Mouse (Mus musculus): ENCODE data around the gene Lnx1. TPM values are rescaled to one million over a fixed set of nuclear protein-coding genes. Genes with fewer than 3 reads are reported as not detected.

The Lnx1 gene
- total RNA-seq, 2 experiments from 2014 or later = 5.9 to 7.8 TPM

DNA sequence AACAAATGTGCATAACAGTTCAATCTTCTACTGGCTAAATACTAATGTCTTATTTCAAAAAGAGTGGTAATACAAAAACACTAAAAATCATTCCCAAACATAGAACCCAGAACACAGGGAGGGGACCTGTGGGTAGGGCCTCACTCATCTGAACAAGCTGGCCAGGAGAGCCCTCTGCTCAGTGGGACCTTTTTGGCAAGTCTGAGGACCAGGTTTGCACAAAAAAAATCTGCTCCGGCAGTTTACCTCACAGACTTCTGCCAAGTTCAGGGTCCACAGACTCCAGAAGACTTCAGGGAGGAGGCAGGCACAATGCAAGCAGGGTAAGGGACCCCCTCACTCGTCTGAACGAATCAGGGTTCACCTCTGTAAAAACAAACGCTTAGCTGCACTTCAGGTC lies 42.9 kb downstream of the Lnx1 start:
- intact Hi-C loops (cut with DNase I) = no loop called here
- no peak for DNase-seq

DNA sequence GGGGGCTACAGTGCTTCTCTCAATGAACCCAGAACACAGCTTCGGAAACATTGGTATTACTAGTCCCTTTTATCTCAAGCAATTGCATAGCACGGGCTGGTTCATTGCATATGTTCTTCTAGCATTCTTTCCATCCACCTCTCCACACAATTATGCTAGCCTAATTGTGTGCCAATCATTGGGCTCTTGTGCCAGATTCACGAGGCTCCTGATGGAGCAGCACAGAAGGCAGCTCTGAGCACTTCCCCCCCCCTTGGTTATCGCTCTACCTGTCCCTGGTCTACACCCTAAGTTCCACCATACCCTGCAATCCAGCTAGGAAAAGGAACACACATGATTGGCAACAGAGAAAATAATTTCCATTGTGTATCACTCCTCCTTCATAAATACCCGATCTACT lies 43.4 kb downstream of the Lnx1 start:
- intact Hi-C loops (cut with DNase I) = no loop called here
- DNase-seq = no peak

DNA sequence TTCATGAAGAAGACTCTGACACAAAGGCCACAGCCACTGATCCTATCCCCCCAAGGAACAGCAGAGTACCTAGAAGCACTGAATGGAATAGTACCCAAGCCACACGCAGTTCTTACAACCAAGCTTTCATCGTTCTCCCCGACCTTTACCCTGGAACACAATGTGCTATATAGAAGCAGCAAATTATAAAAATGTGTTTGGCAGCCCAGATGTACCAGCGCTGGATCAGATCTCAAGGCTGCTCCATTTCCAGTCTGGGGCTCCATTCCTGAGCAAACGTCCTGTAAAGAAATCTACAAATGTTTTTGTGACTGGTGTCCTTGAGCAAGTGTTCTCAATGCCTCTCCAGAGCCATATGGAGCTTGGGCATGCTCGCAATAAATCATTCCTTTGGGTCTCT lies 44.8 kb downstream of the Lnx1 start:
- no peak for DNase-seq
- intact Hi-C loops (cut with DNase I) = no loop called here

DNA sequence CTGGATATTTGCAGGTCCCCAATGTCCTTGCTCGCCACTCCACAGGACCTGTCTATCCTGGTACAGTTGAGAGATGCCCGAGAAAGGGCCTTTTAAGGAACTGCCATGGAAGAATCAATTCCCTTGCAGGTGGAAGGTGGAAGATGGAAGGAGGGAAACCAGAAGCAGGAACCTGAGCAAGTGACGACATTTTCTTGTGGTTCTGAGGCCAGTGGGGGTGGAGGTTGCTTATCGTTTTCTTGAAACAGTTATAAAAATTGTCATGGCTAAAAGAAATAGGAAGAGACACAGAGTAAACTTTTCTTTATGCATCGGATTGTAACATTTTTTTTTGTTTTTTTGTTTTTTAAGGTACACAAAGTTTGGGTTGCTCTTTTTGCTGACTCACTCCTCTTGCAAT lies 46.3 kb downstream of the Lnx1 start:
- intact Hi-C loops (cut with DNase I) = no loop called here

DNA sequence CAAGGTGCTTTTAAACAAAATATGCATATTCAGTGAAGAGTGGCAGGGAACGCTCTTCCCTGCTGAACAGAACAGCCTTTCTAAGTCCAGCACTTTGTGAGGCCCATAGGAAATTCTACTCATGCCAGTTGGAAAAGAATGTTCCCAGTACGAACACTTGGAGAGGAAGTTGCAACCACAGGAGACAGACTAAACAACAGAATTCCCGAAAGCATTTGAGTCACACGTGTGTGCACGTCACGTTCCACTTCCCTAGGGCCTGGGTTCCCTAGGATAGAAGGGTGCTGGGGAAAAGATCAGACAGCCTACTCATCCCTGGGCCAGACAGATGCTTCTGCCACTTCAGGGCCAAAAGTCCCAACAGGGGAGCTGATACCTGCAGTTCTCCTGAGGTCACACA lies 48.2 kb downstream of the Lnx1 start:
- intact Hi-C loops (cut with DNase I) = no loop called here
- DNase-seq = no peak

More for the DNA sequence above, 46.3 kb downstream of the Lnx1 start:
- DNase-seq = no peak

DNA sequence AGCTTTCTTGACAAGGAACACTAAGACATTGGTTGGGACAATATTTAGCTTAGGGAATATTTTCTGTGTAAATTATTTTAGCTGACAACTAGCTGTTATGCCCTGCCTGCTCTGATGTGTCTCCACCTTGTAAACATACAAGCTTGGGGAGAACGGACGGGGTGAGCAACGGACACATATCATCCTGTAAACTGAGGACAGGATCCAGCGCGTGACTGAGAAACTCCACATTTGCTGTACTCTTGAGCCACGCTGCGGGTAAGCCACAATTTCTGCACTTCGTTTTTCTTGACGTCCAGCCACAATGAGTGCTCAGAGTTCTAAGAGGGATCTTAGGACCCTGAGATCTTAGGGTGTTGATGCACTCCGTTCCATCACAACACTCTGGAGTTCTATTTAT lies 48.9 kb downstream of the Lnx1 start:
- DNase-seq = no peak
- intact Hi-C loops (cut with DNase I) = no loop called here

DNA sequence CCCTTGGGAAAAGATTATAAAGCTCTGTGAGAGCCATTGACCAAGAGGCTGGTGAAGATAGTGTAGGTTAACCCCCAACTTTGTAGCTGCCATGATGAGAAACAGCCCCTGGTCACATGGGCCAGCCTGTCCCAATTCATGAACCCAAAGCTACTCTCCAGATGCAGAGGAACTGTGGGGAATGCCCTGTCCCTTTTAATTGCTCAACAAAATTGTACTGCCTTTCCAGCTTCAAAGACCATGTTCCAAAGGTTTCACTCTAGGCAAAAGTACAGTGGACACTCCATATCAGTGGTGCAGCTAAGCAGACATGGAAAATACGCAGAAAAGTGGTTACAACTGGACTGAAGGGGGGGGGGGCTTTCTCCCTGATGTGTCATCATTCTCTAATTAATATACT lies 53.6 kb downstream of the Lnx1 start:
- intact Hi-C loops (cut with DNase I) = no loop called here
- DNase-seq = no peak

DNA sequence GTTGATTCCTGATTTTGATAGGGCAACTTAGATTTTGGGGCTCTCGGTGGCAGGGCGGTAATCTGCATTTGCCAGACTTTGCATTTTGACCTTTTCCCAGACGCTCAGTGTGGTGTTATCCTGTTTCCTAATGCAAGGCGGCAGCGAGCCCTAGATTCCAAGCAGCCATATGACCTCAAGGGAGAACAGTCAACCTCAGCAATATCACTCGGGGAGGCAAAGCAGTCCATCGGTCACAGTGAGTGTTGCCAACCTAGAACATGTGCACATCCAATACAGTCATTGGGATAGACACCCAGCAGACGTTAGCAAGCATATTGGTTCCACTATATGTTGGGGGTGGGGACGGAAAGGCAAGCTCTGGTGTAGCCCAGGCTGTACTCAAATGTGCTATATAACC lies 54.5 kb downstream of the Lnx1 start:
- intact Hi-C loops (cut with DNase I) = no loop called here
- DNase-seq = no peak

DNA sequence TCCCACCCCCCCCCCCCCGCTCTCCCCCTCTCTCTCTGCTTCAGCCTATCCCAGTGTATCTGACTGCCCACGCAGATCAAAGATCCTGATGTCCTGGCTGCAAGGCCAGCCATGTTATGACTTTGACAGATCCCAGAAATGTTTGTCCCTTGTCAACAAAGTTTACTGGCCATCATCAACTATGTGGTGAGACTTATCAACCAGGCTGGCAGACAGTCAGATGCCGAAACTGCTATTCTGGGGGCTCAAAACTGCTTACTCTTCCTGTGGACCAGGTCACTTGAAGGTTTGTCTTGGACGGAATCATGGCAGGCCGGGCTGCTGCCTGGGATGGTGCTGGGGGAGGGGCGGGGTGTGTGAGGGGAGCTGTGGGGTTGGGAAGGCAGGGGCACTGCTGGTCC lies 55.1 kb downstream of the Lnx1 start:
- peak in 1 of 2 experiments; percentile 11 for DNase-seq
- intact Hi-C loops (cut with DNase I) = no loop called here

DNA sequence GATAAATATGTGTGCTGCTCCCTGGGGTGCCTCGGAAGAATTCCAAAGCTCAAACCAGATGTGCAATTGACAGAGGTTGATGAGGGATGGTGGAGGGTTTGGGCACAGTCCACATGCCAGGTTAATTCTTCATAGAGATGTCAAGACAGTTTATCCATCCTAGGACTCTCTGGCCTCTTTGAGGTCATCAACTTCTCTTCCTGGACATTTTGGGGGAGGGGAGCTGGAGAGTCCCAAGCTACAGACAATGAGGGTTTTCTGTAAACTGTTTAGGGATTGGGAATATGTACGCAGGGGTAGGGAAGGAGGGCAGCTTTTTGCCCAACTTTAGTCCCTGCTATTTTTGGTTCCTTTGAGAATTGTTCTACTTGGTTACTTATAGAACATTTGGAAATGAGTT lies 60.4 kb downstream of the Lnx1 start:
- no peak for DNase-seq
- intact Hi-C loops (cut with DNase I) = loop anchor here (5.0 kb wide), 1 partner anchor 515 kb away; no protein-coding TSS in a partner anchor

DNA sequence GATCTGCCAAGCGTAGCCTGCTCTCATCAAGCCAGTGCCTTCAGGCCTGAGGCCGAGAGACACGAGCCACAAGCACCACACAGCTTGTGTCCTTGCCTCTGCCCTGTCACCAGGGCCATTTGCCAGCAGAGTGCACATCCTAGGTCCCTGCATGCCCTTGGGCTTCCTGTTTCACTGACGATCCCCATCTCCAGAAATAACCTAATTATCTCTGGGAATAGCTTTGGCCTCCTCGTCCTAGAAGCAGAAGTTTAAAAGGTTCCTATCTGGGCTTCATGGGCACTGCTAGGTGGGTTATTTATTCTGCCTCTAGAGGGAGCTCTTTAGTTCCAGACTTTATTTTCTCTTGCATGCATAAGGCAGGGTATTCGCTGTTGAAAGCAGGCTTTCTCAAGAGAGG lies 61.7 kb downstream of the Lnx1 start:
- DNase-seq = peak; percentile 48 to 63
- intact Hi-C loops (cut with DNase I) = loop anchor here (2.0 to 5.0 kb wide), 3 partner anchors 152 to 516 kb away; no protein-coding TSS in a partner anchor

DNA sequence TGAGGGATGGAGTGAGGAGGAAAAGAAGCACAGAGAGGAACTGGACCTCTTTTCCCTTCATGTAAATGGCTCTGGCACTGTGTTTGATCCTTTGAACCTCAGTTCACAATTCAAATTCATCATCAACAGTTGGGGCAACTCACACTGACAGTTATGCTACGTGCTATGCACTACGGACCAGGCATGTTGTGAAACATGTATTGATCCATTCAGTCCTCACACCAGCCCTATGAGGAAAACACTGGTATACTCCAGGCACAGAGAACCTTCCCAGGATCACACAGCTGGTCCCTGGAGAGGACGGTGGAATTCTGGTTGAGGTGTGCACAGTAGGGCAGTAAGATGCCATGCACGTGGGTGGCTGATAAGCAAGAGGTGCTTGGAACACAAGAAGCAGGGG lies 62.2 kb downstream of the Lnx1 start:
- intact Hi-C loops (cut with DNase I) = loop anchor here (2.0 to 5.0 kb wide), 3 partner anchors 152 to 517 kb away; no protein-coding TSS in a partner anchor
- no peak for DNase-seq

DNA sequence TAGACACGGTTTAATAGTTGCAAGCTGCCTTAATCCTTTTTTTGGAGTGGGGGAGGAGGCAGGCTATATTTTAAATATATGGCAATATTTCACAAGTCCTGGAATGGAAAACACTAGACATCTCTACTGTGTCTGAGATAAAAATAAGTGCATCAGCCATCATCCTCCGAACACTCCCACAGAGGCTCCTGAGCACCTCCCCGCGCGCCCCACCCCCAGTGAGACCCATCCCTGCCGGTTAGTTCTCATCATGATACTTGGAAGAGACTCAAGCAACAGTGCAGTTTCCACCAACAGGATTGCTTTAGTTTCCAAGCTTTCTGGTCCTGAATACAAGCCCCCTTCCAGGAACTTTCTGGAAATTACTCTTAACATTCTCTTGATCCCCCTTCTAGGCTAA lies 63.2 kb downstream of the Lnx1 start:
- intact Hi-C loops (cut with DNase I) = no loop called here
- DNase-seq = no peak

DNA sequence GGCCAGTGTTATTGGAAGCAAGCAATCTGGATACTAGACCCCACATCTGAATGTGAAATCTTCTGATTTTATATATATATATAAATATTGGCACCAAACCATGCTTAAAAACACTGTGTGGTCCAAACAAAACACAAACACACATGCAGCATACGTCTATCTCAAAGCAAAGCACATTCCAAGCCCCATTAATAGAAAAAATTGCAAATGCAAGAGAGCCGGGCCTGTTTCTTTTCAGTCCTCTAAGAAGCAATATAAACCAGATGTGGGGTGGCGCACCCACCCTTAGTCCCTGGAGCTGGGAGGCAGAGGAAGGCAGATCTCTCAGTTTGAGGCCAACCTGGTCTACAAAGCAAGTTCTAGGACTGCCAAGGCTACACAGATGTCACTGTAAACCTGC lies 68.3 kb downstream of the Lnx1 start:
- intact Hi-C loops (cut with DNase I) = no loop called here

DNA sequence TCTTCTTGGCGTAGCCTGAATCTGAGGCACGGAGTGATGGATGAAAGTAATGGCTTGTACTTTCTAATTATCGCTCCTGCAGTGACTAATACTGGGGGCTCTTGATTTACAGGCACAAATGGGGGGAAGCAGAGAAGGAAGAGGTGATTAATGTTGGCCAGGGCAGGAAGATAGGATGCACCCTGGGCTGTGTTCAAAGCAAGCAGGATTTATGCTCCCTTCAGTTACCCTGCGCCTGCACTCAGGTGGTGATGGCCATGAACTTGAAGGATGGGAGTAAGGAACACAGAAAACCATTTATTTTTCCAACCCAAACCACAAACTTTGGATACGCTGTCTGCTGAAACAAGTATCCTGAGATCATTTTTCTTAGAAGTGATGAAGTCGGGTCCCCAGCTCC lies 69.3 kb downstream of the Lnx1 start:
- intact Hi-C loops (cut with DNase I) = no loop called here
- DNase-seq = no peak

More for the DNA sequence above, 68.3 kb downstream of the Lnx1 start:
- no peak for DNase-seq

DNA sequence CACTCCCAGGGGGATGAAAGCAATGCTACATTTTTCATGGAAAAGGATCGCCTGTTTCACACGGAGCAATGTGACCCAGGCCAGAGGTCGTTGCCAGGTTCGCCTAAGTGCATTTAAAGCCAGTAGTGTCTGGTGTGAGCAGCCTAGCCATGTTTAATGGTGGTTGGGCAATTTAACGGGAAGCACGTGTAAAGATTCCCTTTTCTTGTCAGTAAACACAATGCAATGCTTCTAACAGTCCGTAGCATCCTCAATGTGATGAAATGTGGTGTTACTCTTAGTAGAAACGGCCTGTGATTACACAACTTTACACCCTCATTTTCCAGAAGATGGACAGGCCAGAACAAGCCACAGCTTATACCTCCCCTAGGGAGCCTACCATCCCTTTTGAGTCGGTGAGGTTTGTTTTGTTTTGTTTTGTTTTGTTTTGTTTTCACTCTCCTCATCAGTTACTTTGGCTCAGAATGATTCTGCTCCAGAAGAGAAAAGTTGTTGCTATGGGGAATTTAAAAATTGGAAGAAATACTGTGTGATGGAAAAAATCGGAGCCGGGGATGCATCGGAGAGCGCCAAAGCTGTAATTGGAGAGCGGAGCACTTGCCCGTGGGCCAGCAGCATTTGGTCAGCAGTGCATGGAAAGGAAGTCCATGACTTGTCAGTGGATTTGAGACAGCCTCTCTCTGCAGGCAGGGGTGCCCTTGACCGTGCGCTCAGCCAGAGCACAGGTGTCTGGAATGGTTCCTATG lies 70.2 kb downstream of the Lnx1 start:
- intact Hi-C loops (cut with DNase I) = no loop called here
- peak; percentile 24 to 38 for DNase-seq

DNA sequence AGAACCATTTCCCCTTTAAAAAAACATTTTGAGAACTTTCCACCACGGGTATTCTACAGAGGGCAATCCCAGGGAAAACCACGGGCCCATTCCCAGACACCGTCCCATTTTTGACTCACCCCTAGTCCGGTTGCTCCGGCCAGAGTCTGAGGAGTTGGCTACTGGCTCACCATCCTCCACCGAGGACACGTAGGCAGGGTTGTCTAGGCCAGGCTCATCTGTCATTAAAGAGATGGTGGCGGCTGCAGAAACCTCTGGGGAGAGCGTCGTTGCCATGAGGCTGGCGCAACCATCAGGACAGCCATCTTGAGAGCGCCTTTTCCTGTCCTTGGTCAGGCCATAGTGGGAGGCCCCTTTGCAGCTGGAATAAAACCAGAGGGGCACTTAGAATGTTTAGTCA lies 74.7 kb downstream of the Lnx1 start:
- intact Hi-C loops (cut with DNase I) = loop anchor here (10.0 kb wide), 1 partner anchor 313 kb away; no protein-coding TSS in a partner anchor
- no peak for DNase-seq

DNA sequence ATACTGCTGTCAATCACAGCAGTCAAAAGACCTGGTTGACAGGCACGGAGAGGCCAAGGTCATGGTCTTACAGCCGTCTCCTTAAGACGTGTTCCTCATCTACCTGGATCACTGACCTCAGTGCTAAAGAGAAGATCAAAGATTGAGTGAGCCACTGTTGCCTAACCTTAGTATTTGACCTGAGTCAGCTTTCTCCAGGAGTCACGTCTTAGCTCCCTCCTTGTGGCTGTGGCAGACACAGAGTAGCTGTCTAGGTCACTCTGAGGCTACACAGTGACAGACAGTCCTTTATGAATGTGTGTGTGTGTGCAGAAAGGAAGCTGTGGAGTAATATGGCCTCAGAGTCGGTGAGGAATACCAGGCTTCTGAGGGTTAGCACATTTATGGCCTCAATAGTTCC lies 78.3 kb downstream of the Lnx1 start:
- DNase-seq = no peak
- intact Hi-C loops (cut with DNase I) = loop anchor here (10.0 kb wide), 1 partner anchor 310 kb away; no protein-coding TSS in a partner anchor

DNA sequence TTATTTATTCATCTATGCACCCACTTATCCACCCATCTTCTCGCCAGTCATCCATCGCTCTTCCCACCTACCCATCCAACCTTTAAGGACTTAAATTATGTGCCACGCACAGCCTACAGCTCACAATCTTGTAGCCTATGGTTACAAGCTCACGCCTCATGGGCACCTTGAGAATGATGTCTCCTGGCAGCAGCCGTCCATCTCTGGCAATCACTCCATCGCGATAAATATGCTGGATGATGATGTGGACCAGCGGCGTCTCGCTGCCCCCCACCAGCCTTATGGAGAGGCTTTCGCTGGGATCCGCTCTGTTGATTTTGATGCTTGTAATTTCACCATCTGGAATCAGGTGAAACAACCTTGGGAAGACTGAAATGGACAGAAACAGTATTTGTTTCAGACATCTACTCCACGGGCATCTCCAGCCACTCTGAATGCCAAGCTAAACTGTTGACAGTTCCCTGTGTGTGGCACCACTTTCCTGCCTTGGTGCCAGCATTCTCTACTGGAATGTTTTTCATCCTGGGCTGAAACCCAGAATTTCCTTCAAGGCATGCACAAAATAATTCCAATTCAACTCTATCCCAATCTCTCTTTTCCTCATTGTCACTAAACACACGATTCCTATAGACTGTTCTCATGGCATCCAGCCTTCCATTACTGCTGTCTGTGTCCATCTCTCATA lies 79.3 kb downstream of the Lnx1 start:
- intact Hi-C loops (cut with DNase I) = loop anchor here (10.0 kb wide), 1 partner anchor 309 kb away; no protein-coding TSS in a partner anchor
- no peak for DNase-seq

DNA sequence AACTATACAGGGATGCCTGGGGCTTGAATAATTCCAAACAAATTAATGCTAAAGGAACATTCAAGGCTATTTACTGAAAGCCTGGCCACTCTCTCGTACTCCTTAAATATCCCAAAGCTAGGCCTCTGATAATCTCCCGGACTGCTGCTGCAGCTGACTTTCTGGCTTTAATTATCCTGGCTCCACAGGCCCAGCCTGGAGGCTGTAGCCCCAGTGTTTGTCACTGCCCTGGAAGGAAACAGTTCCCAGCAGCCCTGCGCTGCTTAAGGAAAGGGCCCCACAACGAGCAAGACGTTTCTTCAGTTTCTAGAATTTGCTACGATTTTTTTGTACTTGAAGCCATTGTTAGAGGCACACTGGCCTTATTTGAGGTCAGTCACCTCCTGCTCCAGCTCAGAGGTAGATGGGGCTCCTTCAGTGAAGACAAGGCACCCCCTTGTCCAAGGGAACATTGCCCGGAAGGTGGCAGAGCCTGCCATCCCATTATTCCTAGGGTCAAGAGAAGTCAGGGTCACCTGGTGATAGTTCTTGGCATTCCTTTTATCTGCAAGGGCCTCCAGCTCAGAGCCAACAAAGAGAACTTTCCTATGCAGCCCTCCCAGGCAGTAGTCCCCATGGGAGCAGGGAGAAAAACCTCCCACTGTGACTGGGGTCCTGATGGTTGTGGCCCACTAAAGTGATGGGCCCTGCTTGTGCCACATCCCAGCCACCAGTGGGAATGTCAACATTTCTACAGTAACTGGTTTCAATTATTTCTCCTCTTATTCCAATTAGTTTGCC lies 80.8 kb downstream of the Lnx1 start:
- no peak for DNase-seq
- intact Hi-C loops (cut with DNase I) = loop anchor here (10.0 kb wide), 1 partner anchor 307 kb away; no protein-coding TSS in a partner anchor

DNA sequence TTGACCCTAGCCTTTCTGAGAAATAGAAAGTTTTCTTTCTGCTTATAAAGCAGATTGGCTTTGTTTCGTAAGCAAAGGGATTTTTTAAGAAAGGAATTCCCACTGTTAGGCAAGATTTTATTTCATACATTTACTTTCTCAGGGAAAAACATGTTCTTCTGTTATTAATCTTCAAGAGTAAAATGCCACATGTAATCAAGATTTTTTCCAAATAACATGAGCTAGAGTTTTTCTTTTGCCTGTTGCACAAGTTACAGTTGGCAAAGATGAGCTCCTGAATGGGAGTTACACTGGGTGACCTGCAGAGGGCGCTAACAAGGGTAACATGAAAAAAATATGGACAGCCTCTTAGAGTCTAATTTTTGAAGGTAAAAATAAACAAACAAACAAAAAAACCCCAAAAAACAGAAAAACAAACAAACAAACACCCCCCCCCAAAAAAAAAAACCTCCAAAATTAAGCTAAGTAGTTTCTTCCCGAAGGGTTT lies 84.1 kb downstream of the Lnx1 start:
- DNase-seq = peak; percentile 38 to 48
- intact Hi-C loops (cut with DNase I) = no loop called here
